Mouse (Mus musculus): ENCODE measurements at regions not wholly inside any gene's neighbourhood (a gene's known extent, or its start where the extent isn't known, plus 50 kb on each side); places are given as distances from the start of the nearest gene placed in this dataset.

- DNase-seq, result peak; percentile 97
These were observed 364.2 kb downstream of the Osr1 start for GRCm38 (mm10) chr12:9934158-9934557.

GRCm38 (mm10) chr12:9941357-9941756 lies 371.4 kb downstream of the Osr1 start:
- no peak for DNase-seq

- DNase-seq, result no peak
These were observed 371.9 kb downstream of the Osr1 start for GRCm38 (mm10) chr12:9941823-9942222.

- no peak for DNase-seq
These were observed 378.9 kb downstream of the Osr1 start for GRCm38 (mm10) chr12:9948784-9949183.

GRCm38 (mm10) chr12:9952372-9952771 lies 382.5 kb downstream of the Osr1 start:
- DNase-seq, result no peak

GRCm38 (mm10) chr12:9954178-9954888 lies 384.4 kb downstream of the Osr1 start:
- DNase-seq, result no peak

GRCm38 (mm10) chr12:9969390-9969789 lies 399.5 kb downstream of the Osr1 start:
- DNase-seq, result no peak

- DNase-seq, result no peak
These were observed 399.0 kb upstream of the Nt5c1b start for GRCm38 (mm10) chr12:9970771-9971170.

GRCm38 (mm10) chr12:9978494-9979112 lies 391.2 kb upstream of the Nt5c1b start:
- DNase-seq, result no peak

GRCm38 (mm10) chr12:9979113-9979507 lies 390.7 kb upstream of the Nt5c1b start:
- DNase-seq, result no peak

GRCm38 (mm10) chr12:9991305-9991704 lies 378.5 kb upstream of the Nt5c1b start:
- DNase-seq, result no peak

GRCm38 (mm10) chr12:9995670-9996069 lies 374.1 kb upstream of the Nt5c1b start:
- DNase-seq, result peak; percentile 88

- peak; percentile 70 for DNase-seq
These were observed 373.2 kb upstream of the Nt5c1b start for GRCm38 (mm10) chr12:9996455-9997189.

GRCm38 (mm10) chr12:9997190-9997561 lies 372.6 kb upstream of the Nt5c1b start:
- no peak for DNase-seq

- peak; percentile 75 for DNase-seq
These were observed 372.2 kb upstream of the Nt5c1b start for GRCm38 (mm10) chr12:9997571-9997970.

- no peak for DNase-seq
These were observed 369.8 kb upstream of the Nt5c1b start for GRCm38 (mm10) chr12:9999933-10000332.

GRCm38 (mm10) chr12:10008473-10008872 lies 361.3 kb upstream of the Nt5c1b start:
- no peak for DNase-seq

GRCm38 (mm10) chr12:10016710-10017581 lies 352.8 kb upstream of the Nt5c1b start:
- peak; percentile 91 for DNase-seq

GRCm38 (mm10) chr12:10035479-10035878 lies 334.3 kb upstream of the Nt5c1b start:
- no peak for DNase-seq

GRCm38 (mm10) chr12:10062006-10062514 lies 307.7 kb upstream of the Nt5c1b start:
- no peak for DNase-seq

GRCm38 (mm10) chr12:10078341-10078740 lies 291.4 kb upstream of the Nt5c1b start:
- no peak for DNase-seq

- no peak for DNase-seq
These were observed 290.3 kb upstream of the Nt5c1b start for GRCm38 (mm10) chr12:10079482-10079881.
